Mouse (Mus musculus) frontal cortex, postnatal 25 days (tissue): ENCODE measurements at regions not wholly inside any gene's neighbourhood (a gene's known extent, or its start where the extent isn't known, plus 50 kb on each side); places are given as distances from the start of the nearest gene placed in this dataset.
A peak's percentile ranks its signal among the peaks of the same experiment; 100 is the strongest.

ENCODE experiments used
- DNase-seq, 2 experiments: peaks; one replicate each; pipeline ENCODE4 v3.0.0; 2022; ENCODE audit warnings: low spot score in 2 of 2

DNA sequence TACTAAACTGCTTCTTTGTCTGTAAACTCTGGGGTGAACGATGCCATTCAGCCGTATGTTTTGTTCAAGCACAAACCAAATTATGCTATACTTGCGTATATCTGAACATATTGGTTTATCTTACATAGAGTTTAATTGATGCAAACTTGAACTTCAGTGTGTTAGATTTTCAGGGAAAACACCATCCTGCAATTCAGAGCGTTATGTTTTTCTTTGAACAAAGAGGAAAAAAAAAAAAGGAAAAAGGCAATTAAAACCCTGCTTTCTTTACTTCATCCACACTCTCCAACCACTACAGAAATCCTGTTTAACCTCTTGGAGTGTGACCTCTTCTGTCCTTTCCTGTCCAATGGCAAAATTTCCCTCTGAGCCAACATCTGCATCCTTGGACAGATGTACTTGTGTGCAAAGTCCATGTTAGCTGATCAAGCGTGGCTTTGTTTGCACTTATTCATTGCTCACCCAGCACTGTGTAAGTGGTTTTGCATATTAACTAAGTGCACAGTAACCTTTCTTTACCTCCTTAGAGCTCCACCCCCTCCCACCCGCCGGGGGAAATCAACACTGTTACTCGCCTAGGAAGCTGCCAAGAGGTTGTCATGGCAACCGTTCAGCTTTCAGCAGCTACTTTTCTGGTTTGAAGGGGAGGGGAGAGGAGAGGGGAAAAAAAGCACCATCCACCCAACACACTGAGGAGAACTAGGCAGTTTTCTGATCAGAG, 174.4 kb upstream of the Klf12 start:
- DNase-seq: peak; percentile 72 to 86

DNA sequence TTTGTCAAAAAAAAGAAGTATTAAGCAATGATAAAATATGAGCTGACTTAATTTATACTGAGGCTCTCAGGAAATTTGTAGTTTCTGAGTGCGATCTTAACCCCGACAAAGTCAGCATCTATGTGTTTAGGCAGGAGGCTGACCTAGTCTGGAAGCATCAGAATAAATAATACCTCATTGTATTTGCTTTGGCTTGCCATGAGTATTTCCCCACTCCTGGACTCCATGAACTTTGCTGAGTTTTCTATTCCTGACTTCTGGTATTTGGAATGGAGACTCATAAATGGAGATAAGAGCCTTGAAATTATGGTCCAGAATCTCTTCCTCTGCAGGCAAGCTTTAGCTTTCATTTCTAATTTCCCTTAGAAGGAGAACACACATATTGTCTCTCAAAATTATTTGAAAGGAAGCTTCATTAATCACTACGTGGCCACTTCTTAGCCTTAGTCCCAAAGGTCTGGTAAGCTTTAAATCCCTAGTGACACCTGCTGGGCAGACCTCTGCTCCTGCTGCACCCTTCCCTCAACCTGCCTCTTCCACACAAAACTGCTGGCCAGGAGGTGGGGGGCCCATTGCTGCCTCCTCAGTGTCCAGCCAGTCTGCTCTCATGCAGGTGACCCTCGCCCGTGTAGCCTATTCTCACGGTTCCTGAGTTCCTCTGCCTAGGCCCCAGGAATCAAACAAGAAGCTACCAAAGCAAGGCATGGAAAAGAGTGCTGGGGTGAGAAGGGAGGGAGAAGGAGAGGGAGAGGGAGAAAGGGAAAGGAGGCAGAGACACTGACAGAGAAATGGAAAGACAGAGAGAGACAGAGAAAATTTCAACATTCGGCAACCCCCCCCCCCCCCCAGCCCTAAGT, 173.6 kb upstream of the Klf12 start:
- DNase-seq: no peak

DNA sequence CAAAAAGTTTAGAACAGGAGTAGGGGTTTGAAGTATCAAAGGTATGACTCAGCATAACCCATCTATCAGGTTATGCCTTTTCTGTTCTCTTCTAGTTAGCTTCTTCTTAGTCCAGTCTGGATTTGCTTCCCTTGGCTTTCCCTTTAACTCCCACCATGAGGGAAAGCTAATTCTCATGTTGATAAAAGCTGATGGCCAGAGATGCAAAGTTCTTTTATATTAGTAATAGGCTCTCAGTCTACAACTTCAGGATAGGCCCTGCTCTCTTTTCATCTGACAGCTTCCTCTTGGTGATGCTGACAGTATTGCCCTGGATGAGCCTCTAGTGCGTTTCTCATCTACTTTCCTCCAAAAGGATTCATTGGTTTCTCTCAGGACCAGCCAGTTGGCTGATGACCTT, 161.7 kb upstream of the Klf12 start:
- DNase-seq: no peak

DNA sequence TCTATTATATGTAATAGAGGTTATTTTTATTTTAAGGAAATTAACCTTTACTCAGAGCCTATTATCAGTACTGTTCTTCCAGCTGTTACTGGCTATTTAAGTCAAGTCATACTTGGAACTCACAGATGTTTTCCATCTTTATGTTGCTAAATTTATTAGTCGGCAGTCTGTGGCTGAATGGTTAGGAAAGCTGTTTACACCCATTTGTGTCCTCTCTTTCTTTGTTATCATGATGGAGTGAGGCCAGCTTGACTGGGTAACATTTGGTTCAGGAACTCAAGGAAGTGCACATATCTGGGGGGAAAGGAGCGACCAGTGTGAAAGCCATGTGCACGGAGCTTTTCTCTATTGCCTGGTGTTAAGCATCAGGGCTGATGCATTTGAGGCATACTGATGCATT, 160.4 kb upstream of the Klf12 start:
- DNase-seq: no peak

DNA sequence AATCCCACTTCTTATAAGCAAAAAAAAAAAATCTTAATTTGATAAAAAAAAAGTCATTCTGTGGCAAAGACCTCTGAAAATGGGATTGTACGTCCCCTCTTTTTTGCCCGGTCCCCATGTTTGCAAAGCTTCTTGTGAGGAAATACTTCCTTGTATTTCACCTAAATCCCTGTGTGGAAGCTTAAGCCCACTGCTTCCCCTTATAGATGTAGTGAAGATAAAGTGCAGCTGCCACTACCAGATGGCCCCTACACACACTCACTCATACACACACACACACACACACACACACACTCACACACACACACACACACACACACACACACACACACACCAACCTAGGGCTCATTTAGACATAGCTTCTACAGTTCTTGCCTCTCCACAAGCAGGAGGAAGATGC, 159.6 kb upstream of the Klf12 start:
- DNase-seq: no peak

DNA sequence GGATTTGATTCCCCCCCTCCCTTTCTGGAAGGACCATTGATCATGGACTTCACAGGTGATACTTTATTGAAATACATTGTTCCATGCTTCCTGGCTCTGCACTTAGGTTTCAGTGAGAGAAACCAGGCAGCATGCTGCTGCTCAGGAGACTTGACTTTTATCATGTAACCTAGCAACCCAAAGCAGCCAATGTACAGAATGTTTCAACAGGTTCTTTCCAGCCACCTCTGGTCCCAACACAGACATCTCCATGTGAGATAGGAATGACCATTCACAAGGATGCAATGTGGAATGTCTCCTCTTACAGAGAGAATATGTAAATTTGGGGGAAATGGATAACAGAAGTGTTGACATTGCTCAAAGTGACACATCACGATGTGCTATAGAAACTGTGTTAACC, 153.1 kb upstream of the Klf12 start:
- DNase-seq: no peak

DNA sequence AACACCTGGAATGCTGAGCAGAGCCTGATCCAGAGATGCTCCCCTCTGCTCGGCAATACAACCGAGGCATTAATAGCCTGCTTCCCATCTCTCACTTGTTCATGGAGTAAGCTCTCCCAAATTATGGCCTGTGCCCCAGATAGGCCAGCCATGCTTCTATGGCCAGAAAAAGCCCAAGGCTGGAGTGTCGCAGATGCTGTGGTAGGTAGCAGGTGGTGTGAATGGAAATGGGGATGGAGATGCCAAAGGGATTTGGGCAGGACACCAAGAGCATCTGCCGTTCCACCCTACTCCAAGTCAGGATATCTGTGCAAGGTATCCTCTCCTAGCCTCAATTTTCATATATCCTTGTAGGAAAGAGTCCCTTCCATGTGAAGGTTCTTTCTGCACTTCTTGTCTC, 145.2 kb upstream of the Klf12 start:
- no peak for DNase-seq

DNA sequence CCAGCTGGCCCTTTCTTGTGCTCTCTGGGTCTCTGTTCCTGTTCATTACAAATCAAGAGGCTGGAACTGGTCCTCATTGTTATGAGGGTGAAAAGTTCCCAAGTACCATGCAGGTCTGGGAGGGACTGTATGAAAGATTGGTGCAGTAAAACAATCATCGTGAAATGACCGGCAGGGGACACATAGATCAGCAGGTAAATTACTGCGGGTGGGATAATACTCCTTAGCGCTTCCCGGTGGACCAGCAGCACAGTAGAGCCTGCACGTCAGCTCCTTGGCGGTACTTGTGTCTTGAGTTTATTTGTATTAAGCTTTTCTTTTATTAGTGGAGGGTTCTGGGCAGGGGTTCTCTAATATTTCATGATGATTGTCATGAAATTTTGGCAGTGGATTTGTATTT, 141.9 kb upstream of the Klf12 start:
- no peak for DNase-seq

DNA sequence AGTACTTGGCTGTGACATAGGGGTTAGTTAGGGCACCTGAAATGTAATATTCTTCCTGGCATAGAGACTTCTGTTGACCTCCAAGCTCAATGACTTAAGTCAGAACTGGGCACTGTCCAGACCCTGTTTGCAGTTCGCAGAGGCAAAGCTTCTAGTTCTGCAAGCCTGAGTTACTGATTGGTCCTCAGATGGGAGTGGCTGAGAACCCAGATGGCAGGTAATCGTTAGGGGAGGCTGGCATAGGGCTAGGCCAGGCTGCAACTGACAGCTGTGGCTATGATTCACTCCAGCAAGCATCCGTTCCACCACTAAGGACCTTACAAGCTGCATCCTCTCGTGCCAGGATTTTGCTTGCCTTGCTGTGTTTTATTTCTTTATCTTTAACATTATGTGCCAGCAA, 139.3 kb upstream of the Klf12 start:
- DNase-seq: no peak

DNA sequence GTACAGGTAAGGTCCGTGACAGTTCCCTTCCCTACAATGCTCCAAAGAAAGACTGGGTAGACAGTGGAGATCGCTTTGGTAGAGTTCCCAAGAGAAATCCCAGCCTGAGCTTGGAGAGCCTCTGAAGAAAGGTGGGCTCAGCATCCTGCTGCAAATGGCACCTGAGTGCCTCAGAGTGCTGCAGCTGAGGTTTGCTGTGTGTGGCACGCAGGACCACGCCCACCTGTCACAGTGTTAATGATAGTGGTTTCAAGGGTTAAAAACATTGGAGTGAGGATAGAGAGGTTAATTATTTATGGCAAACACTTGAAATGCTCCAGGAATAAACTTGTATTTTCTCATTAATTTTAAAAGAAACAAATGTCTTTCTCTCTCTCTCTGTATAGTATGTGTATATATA, 137.2 kb upstream of the Klf12 start:
- DNase-seq: no peak

DNA sequence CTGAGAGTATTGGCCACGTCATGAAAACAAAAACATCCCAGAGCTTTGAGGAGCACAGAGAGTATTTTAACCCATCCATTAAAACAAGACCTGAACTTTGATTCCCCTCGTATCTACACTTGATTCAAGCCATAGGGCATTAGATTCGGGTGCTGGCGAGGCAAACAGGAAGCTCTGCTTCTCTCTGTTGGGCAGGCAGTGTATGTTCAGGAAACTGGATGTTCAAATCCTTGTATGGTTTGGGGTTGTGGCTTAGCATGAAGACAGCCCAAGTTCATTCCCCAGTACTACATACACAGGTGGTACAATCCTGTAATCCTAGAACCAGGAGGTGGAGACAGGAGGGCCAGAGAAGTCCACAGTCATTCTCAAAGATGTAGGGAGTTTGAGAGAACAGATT, 130.6 kb upstream of the Klf12 start:
- DNase-seq: no peak

DNA sequence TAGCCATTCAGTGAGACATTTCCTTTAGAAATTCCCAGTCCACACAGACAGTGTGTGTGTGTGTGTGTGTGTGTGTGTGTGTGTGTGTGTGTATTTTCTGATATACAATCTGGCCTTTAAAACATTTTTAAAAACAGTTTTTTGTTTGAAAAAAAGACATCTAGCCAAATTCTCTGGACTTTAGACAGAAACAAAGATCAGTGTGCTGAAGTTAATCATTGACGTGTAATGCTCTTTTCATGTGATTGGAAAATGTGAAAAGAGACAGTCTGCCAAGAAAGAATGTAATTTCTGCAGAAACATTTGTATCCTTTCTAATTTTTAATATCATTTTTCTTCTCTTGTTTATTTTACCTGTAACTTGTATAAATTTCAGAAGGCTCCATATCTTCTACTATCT, 127.7 kb upstream of the Klf12 start:
- no peak for DNase-seq

DNA sequence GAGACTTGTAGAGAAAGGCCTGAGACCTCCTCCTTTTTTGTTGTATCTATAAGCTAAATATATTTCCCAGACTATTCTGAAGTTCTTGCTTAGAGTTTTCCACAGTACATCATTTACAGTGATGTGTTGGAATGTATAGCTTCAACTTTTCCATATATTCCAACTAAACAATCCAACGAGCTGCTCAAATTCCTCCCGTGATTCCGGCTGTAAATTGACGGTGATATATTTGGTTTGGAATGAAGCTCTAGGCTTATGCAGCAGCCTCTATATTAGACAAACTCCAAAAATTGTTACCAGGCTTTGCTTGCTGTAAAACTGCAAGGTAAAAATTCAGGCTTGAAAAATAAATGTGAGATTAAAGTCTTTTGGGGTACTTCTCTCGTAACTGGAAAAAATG, 112.7 kb upstream of the Klf12 start:
- no peak for DNase-seq

DNA sequence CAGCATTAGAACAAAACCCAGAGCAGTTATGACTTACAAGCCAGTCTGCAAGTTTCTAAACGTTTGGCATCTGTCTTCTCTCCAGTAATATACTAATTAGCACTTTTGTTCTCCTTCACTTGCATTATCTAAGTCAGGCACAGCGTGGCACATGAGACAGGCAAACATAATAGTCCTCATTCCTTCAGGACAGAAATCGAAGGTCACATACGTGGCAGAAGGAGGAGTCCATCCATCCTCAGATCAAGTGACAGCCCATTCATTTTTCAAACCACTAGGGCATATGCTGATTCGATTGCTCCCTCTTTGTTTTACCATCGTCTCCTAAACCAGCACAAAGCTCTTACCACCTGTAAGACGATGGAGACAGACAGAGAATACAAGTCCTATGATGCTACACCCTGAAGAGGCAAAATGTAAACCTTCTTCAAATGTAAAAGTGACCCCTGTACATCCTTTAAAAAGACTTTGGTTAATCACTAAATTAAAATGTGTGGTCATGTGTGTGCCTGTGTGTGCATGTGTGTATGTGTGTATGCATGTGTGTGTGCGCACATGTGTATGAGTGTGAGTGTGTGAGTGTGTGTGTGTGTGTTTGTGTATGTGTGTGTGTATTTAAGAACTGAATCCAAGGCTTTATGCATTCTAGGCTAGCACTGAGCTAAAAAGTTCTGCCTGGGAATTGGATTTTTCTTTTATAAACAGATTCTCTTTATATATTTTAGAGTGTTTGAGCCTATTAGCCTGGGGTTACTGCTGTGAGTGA, 90.9 kb upstream of the Klf12 start:
- DNase-seq: no peak

DNA sequence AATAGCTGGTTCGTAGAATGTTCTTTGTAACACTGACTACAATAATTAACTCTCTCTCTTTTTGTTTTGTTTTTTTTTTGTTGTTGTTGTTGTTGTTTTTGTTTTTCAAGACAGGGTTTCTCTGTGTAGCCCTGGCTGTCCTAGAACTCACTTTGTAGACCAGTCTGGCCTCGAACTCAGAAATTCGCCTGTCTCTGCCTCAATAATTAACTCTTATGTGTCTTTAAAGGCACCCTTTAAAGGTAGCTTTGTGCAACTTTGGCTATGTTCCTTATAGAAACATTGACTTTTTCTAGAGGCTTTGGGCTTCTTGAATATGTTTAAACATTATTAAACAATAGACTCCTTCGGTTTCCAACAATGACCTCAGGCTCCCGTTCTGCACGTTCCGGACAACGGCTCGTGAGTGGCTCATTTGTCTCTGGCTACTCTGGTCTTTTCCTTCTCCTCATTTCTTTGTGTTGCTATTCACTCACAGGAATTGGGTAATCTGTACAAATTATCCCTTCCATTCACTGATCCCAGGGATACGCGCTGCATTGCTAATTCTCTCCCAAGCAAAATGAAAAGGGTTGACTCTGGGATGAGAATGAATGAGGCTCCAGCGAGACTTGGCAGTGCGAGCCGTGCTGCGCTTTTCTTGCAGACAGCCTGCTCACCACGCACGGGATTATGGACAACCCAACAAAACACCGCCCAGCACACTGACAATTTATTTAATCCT, 90.2 kb upstream of the Klf12 start:
- peak; percentile 11 to 15 for DNase-seq

DNA sequence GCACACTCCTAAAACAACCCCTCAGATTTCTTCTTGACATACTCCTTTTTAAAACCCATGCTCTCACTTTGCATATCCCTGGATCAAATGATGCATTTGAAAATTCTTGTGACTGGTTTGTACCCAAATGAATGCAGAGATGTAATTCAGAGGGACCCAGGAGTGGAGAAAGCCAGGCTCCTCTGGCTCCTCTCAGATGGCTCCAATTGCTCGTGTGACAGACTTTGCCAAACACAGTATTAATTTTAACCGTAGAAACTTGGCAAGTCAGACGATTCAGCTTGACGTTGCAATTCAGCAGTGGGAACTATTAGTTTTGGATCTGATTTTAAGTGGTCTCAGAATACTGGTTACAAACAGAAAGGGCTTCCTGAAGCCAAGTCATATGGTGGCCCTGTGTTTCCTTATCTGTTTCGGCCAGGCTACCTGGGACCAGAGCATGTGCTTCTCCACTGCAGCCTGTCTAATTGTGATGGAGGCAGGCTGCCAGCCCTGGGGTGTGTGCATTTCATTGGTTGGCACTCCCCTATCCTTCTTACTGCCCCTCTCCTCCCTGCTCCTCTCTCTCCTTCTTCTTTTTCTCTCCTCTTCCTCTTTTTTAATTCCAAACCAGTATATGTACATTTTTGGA, 81.9 kb upstream of the Klf12 start:
- no peak for DNase-seq

DNA sequence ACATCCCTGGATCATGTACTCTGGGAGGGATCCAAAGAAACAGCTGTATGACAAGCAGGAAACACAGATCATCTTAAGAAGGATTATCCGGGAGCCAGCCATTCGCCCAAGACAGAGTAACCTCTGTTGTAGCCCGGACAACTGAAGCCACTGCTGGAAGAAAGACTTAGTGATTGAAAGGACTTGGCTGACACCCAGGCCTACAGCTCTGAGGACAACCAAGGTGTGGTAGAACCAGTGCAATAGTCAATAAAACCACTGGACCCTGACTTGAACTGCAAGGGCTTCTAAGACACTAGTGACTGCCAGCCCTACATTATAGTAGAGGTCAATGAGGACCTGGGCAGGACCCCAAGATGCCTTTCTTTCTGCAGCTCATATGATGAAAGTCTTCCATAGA, 78.3 kb upstream of the Klf12 start:
- DNase-seq: no peak

DNA sequence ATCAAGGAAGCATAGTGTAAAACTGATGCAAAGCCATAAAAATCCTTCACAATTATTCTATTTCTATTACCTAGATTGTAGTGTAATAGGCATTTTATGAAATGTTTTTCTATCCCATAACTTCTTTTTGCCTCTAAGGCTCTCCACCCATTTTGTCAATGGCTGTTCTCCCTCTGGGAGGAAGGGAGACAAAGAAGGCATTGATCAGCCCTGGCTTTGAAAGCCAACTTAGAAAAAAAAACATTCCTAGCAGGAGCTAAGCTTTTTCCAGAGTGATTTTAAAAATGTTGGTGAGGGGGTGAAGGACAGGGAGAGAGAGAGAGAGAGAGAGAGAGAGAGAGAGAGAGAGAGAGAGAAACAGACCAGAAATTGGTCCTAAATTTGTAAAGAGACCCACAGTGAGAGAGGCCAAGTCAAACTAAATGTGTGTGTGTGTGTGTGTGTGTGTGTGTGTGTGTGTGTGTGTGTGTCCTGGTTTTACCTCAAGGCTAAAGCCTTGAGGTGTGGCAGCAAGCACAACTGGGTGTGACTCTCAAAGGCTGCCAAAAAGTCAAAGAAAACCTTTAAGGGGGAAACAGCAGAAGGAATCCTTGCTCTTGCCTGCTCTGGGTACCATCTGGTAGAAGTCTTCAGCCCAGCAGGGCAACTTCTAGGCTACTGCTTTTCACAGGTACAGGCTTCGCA, 77.0 kb upstream of the Klf12 start:
- DNase-seq: no peak

DNA sequence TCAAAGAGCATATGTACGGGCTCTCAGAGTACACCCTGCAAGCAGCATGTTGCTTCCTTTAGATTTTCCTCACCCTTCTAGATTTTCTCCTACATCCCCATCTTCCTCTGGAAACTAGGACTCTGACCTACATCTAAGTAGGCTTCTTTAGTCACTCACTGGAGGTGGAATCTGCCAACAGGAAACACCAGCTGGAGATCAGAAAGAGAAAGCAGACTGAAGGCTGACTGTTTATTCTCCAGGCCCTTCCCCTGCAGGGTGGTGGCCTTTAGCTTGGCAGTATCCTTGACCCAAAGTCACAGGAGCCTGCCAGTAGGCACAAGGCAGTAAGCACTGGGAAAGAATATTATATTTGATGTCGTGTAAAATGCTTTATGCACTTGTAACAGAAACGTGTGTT, 75.4 kb upstream of the Klf12 start:
- no peak for DNase-seq

DNA sequence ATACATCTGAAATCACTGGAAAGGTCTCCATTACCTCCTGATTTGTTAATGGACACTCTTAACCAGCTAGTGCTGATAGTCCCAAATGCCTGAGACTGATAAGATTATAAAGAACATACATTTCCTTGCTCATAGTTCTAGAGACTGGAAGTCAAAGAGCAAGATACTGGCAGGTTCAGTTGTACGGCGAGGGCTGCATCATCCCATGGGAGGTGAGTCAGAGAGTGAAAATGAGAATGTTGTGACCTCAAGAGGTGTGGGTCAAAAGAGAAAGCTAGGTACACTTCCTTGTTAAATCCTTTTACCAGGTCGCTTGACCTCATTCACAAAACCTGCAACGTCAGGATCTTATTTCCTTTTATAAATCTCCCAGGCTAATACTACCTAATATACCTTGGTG, 72.7 kb upstream of the Klf12 start:
- no peak for DNase-seq

DNA sequence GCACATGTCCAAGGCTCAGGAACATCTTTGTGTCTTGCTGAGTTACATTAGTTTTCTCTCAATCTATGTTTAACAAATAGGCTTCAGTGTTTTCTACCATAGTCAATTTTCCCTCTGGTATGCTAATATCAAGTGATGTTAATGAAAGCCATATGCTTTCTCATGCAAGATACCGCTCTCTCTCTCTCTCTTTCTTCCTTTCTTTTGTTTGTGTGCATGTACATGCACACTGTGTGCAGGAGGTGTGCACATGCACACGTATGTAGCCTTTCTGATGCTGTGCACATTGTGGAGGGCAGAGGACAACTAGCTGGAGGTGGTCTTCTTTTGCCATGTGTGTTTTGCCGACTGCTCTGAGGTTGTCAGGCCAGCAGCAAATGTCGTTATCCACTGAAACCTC, 69.0 kb upstream of the Klf12 start:
- DNase-seq: no peak
